Mouse (Mus musculus) hindbrain, embryonic 15.5 days (tissue): Measurements from ENCODE around the gene Ush1g. TPM values are rescaled to one million over a fixed set of nuclear protein-coding genes. Genes with fewer than 3 reads are reported as not detected.

Experiments
- ATAC-seq: fragments of 200-750 bp; cut with Nextera tagmentation; 2 replicates; pipeline ENCODE4 v1.8.0; 2017; ENCODE audit warnings: low read depth, moderate number of reproducible peaks, moderate TSS enrichment; ENCODE audit not compliant: low FRiP score
- H3K27ac ChIP-seq: fragments of 300-500 bp; sonication (generic); replicated peaks from 2 replicates; pipeline ENCODE4 v1.5.1; 2015; ENCODE audit warnings: mild to moderate bottlenecking, inconsistent platforms
- H3K27me3 ChIP-seq: fragments of 300-500 bp; sonication (generic); 2 replicates; pipeline ENCODE4 v1.6.1; 2015; ENCODE audit warnings: control low read depth, inconsistent platforms
- H3K36me3 ChIP-seq: fragments of 300-500 bp; sonication (generic); 2 replicates; pipeline ENCODE4 v1.6.1; 2015; ENCODE audit warnings: control low read depth, inconsistent platforms
- H3K4me1 ChIP-seq: fragments of 300-500 bp; sonication (generic); replicated peaks from 2 replicates; pipeline ENCODE4 v1.6.1; 2015; ENCODE audit warnings: control low read depth, inconsistent platforms
- H3K4me2 ChIP-seq: fragments of 300-500 bp; sonication (generic); 2 replicates; pipeline ENCODE4 v1.6.1; 2015; ENCODE audit warnings: moderate library complexity, mild to moderate bottlenecking, inconsistent platforms
- H3K4me3 ChIP-seq: fragments of 300-500 bp; sonication (generic); 2 replicates; pipeline ENCODE4 v1.5.1; 2015; ENCODE audit warnings: mild to moderate bottlenecking, inconsistent platforms
- H3K9ac ChIP-seq: fragments of 300-500 bp; sonication (generic); 2 replicates; pipeline ENCODE4 v1.6.1; 2015; ENCODE audit warnings: inconsistent platforms
- H3K9me3 ChIP-seq: fragments of 300-500 bp; sonication (generic); 2 replicates; pipeline ENCODE4 v1.6.1; 2016; ENCODE audit warnings: control low read depth, inconsistent platforms
- WGBS: fragments of 180-500 bp; shearing (Covaris S2); methylation state at CpG from one replicate; pipeline ENCODE4 v1.1.7; 2015; 5-methylcytosine and 5-hydroxymethylcytosine counted together
- polyA plus RNA-seq: library from polyadenylated mRNA; unstranded; fragments of >200 nt; fragmentation: Nextera tagmentation; extraction: Ambion mirVana; gene quantifications from 2 replicates; pipeline ENCODE4 v1.2.1, GENCODE M21; 2015

The Ush1g gene
- polyA plus RNA-seq, 1 experiment from 2014 or later, result 0.06 TPM

GRCm38 (mm10) chr11:115326730-115327129 is 4.9 kb upstream of the Ush1g start:
- no peak overlapping the region for H3K4me3 ChIP-seq
- H3K4me1 ChIP-seq, result peaks cover 16% of the 10 kb centered on the region
- H3K27me3 ChIP-seq, result peaks cover 32% of the 10 kb centered on the region
- no peak overlapping the region for H3K9ac ChIP-seq
- 59% methylated on average over 7 of the region's 7 CpGs for WGBS
- H3K27ac ChIP-seq, result no peak overlapping the region
- no peak for ATAC-seq
- H3K36me3 ChIP-seq, result no peaks in the 10 kb centered on the region
- no peak overlapping the region for H3K4me2 ChIP-seq
- H3K9me3 ChIP-seq, result no peaks in the 10 kb centered on the region

- Histone ChIP-seq H3K4me2 (peak overlapping the region; percentile 28; the same call in 1 of the 2 replicates), H3K36me3 (no peaks in the 10 kb centered on the region), H3K27me3 (peaks cover 65% of the 10 kb centered on the region), H3K9ac (no peak overlapping the region), H3K27ac (no peak overlapping the region), H3K9me3 (no peaks in the 10 kb centered on the region), H3K4me3 (peak overlapping the region; percentile 15; the same call in 1 of the 2 replicates), H3K4me1 (peaks cover 28% of the 10 kb centered on the region)
- ATAC-seq, result no peak
- 18% methylated on average over 32 of the region's 32 CpGs for WGBS
Observed at GRCm38 (mm10) chr11:115323354-115323753, 1.5 kb upstream of the Ush1g start.

GRCm38 (mm10) chr11:115319704-115320383 is 2.0 kb downstream of the Ush1g start:
- Histone ChIP-seq H3K4me2 (no peak overlapping the region), H3K9ac (no peak overlapping the region), H3K4me3 (no peak overlapping the region), H3K9me3 (no peaks in the 10 kb centered on the region), H3K36me3 (no peaks in the 10 kb centered on the region), H3K27me3 (peaks cover 99% of the 10 kb centered on the region), H3K4me1 (peaks cover 34% of the 10 kb centered on the region), H3K27ac (no peak overlapping the region)
- no peak for ATAC-seq
- WGBS, result 6% methylated on average over 18 of the region's 18 CpGs

GRCm38 (mm10) chr11:115318245-115319027 is 3.4 kb downstream of the Ush1g start:
- H3K27ac ChIP-seq, result no peak overlapping the region
- no peak for ATAC-seq
- H3K9ac ChIP-seq, result no peak overlapping the region
- no peaks in the 10 kb centered on the region for H3K9me3 ChIP-seq
- H3K27me3 ChIP-seq, result peaks cover 94% of the 10 kb centered on the region
- peak overlapping the region; percentile 21; the same call in 1 of the 2 replicates for H3K4me2 ChIP-seq
- peaks cover 32% of the 10 kb centered on the region for H3K4me1 ChIP-seq
- 4% methylated on average over 63 of the region's 63 CpGs for WGBS
- 0 out of 2 replicates have a peak overlapping the region, but pooled peaks have one; percentile 4 for H3K4me3 ChIP-seq
- H3K36me3 ChIP-seq, result no peaks in the 10 kb centered on the region

- Histone ChIP-seq H3K36me3 (no peaks in the 10 kb centered on the region), H3K27ac (no peak overlapping the region), H3K4me2 (no peak overlapping the region), H3K4me3 (no peak overlapping the region), H3K9ac (no peak overlapping the region), H3K4me1 (peaks cover 23% of the 10 kb centered on the region), H3K9me3 (no peaks in the 10 kb centered on the region), H3K27me3 (peaks cover 86% of the 10 kb centered on the region)
- 63% methylated on average over 7 of the region's 7 CpGs for WGBS
- no peak for ATAC-seq
Observed at GRCm38 (mm10) chr11:115317204-115317603, 4.6 kb downstream of the Ush1g start.

GRCm38 (mm10) chr11:115314249-115314648 is 7.6 kb downstream of the Ush1g start:
- no peak for ATAC-seq
- Histone ChIP-seq H3K9ac (no peak overlapping the region), H3K27me3 (peaks cover 56% of the 10 kb centered on the region), H3K4me3 (no peak overlapping the region), H3K4me2 (no peak overlapping the region), H3K9me3 (no peaks in the 10 kb centered on the region), H3K36me3 (no peaks in the 10 kb centered on the region), H3K4me1 (peaks cover 11% of the 10 kb centered on the region), H3K27ac (no peak overlapping the region)
- 45% methylated on average over 2 of the region's 2 CpGs for WGBS

- H3K9ac ChIP-seq, result no peak overlapping the region
- no peaks in the 10 kb centered on the region for H3K36me3 ChIP-seq
- H3K9me3 ChIP-seq, result no peaks in the 10 kb centered on the region
- no peak for ATAC-seq
- H3K27ac ChIP-seq, result no peak overlapping the region
- H3K4me3 ChIP-seq, result no peak overlapping the region
- H3K4me2 ChIP-seq, result no peak overlapping the region
- WGBS, result 65% methylated on average over 1 of the region's 1 CpGs
- H3K4me1 ChIP-seq, result no peaks in the 10 kb centered on the region
- peaks cover 4% of the 10 kb centered on the region; the same call in 1 of the 2 replicates for H3K27me3 ChIP-seq
Observed at GRCm38 (mm10) chr11:115308781-115309180, 13.1 kb downstream of the Ush1g start.

- H3K4me1 ChIP-seq, result no peaks in the 10 kb centered on the region
- no peaks in the 10 kb centered on the region for H3K27me3 ChIP-seq
- no peak within 1 kb of the TSS for H3K27ac ChIP-seq
- no peak within 1 kb of the TSS for H3K4me3 ChIP-seq
- no peak within 1 kb of the TSS for H3K4me2 ChIP-seq
- H3K9ac ChIP-seq, result no peak within 1 kb of the TSS
- no peaks in the 10 kb centered on the region for H3K36me3 ChIP-seq
- ATAC-seq, result no peak
- WGBS, result 10% methylated on average over 8 of the region's 8 CpGs
- no peaks in the 10 kb centered on the region for H3K9me3 ChIP-seq
Observed at GRCm38 (mm10) chr11:115306863-115307262, 15.0 kb downstream of the Ush1g start, which contains the start of gene Otop2. Gene Otop2 (plus strand): TSS chr11:115307163.

GRCm38 (mm10) chr11:115303167-115303566 is 18.7 kb downstream of the Ush1g start:
- 83% methylated on average over 8 of the region's 8 CpGs for WGBS
- Histone ChIP-seq H3K4me3 (no peak overlapping the region), H3K4me2 (no peak overlapping the region), H3K9ac (no peak overlapping the region), H3K9me3 (no peaks in the 10 kb centered on the region), H3K4me1 (no peaks in the 10 kb centered on the region), H3K36me3 (no peaks in the 10 kb centered on the region), H3K27me3 (no peaks in the 10 kb centered on the region), H3K27ac (no peak overlapping the region)
- ATAC-seq, result no peak

- no peak for ATAC-seq
- no peaks in the 10 kb centered on the region for H3K36me3 ChIP-seq
- peaks cover 15% of the 10 kb centered on the region for H3K4me1 ChIP-seq
- H3K9me3 ChIP-seq, result no peaks in the 10 kb centered on the region
- no peak overlapping the region for H3K4me2 ChIP-seq
- no peak overlapping the region for H3K27ac ChIP-seq
- no peak overlapping the region for H3K9ac ChIP-seq
- no peak overlapping the region for H3K4me3 ChIP-seq
- H3K27me3 ChIP-seq, result no peaks in the 10 kb centered on the region
- 92% methylated on average over 2 of the region's 2 CpGs for WGBS
Observed at GRCm38 (mm10) chr11:115301351-115301750, 20.5 kb downstream of the Ush1g start.

GRCm38 (mm10) chr11:115300745-115301144 is 21.1 kb downstream of the Ush1g start:
- ATAC-seq, result no peak
- WGBS, result 84% methylated on average over 4 of the region's 4 CpGs
- H3K27ac ChIP-seq, result no peak overlapping the region
- H3K9ac ChIP-seq, result no peak overlapping the region
- H3K4me3 ChIP-seq, result no peak overlapping the region
- H3K27me3 ChIP-seq, result no peaks in the 10 kb centered on the region
- H3K4me1 ChIP-seq, result peaks cover 16% of the 10 kb centered on the region
- no peaks in the 10 kb centered on the region for H3K36me3 ChIP-seq
- no peaks in the 10 kb centered on the region for H3K9me3 ChIP-seq
- no peak overlapping the region for H3K4me2 ChIP-seq

- Histone ChIP-seq H3K4me3 (no peak overlapping the region), H3K4me2 (peak overlapping the region; percentile 94; the same call in 1 of the 2 replicates), H3K9ac (no peak overlapping the region), H3K9me3 (no peaks in the 10 kb centered on the region), H3K4me1 (peaks cover 16% of the 10 kb centered on the region), H3K27me3 (no peaks in the 10 kb centered on the region), H3K36me3 (no peaks in the 10 kb centered on the region), H3K27ac (no peak overlapping the region)
- WGBS, result 53% methylated on average over 8 of the region's 8 CpGs
- no peak for ATAC-seq
Observed at GRCm38 (mm10) chr11:115298160-115298559, 23.7 kb downstream of the Ush1g start.
